Mouse (Mus musculus): ENCODE measurements around the gene Vash2. TPM values are rescaled to one million over a fixed set of nuclear protein-coding genes. Genes with fewer than 3 reads are reported as not detected.
"Not testable (repeated sequence)": the region's sequence is repeated elsewhere in the genome, so short reads cannot be mapped to it uniquely, and the experiment has no call there.

Vash2 gene
- total RNA-seq (2014; fragmentation: Nextera tagmentation) (not detected in 2 replicates), total RNA-seq (2017) (not detected in 2 replicates)

- peak; percentile 74 for ATAC-seq (replicated peaks; ENCODE audit: low FRiP score, low TSS enrichment, poor library complexity, severe bottlenecking)
Measured at GRCm38 (mm10) chr1:190979100-190979563, at the start of gene Vash2. TSS of gene Vash2 (minus strand) at chr1:190979296.

- peak; percentile 95 for ATAC-seq (replicated peaks; ENCODE audit: low FRiP score, low TSS enrichment, poor library complexity, severe bottlenecking)
Measured at GRCm38 (mm10) chr1:191026021-191026713, 47.1 kb upstream of the Vash2 start, which contains the start of gene Flvcr1. TSS of gene Flvcr1 (minus strand) at chr1:191026158.

- peak; percentile 47 for ATAC-seq (replicated peaks; ENCODE audit: low FRiP score, low TSS enrichment, poor library complexity, severe bottlenecking)
Measured at GRCm38 (mm10) chr1:191025016-191026012, 46.2 kb upstream of the Vash2 start.

- not testable (repeated sequence) for ATAC-seq (replicated peaks; ENCODE audit: low FRiP score, low TSS enrichment, poor library complexity, severe bottlenecking)
Measured at GRCm38 (mm10) chr1:191023806-191024205, 44.7 kb upstream of the Vash2 start.

- no peak for ATAC-seq (replicated peaks; ENCODE audit: low FRiP score, low TSS enrichment, poor library complexity, severe bottlenecking)
Measured at GRCm38 (mm10) chr1:191023140-191023539, 44.0 kb upstream of the Vash2 start.

- ATAC-seq (replicated peaks; ENCODE audit: low FRiP score, low TSS enrichment, poor library complexity, severe bottlenecking), result no peak
Measured at GRCm38 (mm10) chr1:191021016-191021415, 41.9 kb upstream of the Vash2 start.

GRCm38 (mm10) chr1:191020217-191020924 lies 41.3 kb upstream of the Vash2 start:
- no peak for ATAC-seq (replicated peaks; ENCODE audit: low FRiP score, low TSS enrichment, poor library complexity, severe bottlenecking)

- no peak for ATAC-seq (replicated peaks; ENCODE audit: low FRiP score, low TSS enrichment, poor library complexity, severe bottlenecking)
Measured at GRCm38 (mm10) chr1:191019803-191020202, 40.7 kb upstream of the Vash2 start.

- ATAC-seq (replicated peaks; ENCODE audit: low FRiP score, low TSS enrichment, poor library complexity, severe bottlenecking), result no peak
Measured at GRCm38 (mm10) chr1:191014271-191014670, 35.2 kb upstream of the Vash2 start.

- ATAC-seq (replicated peaks; ENCODE audit: low FRiP score, low TSS enrichment, poor library complexity, severe bottlenecking), result no peak
Measured at GRCm38 (mm10) chr1:191008707-191009106, 29.6 kb upstream of the Vash2 start.

- peak; percentile 74; the same call in 1 of the 2 replicates for ATAC-seq (replicated peaks; ENCODE audit: low FRiP score, low TSS enrichment, poor library complexity, severe bottlenecking)
Measured at GRCm38 (mm10) chr1:191002201-191002600, 23.1 kb upstream of the Vash2 start.

- no peak for ATAC-seq (replicated peaks; ENCODE audit: low FRiP score, low TSS enrichment, poor library complexity, severe bottlenecking)
Measured at GRCm38 (mm10) chr1:191000686-191001085, 21.6 kb upstream of the Vash2 start.

GRCm38 (mm10) chr1:190998027-190998426 lies 18.9 kb upstream of the Vash2 start:
- ATAC-seq (replicated peaks; ENCODE audit: low FRiP score, low TSS enrichment, poor library complexity, severe bottlenecking), result no peak

GRCm38 (mm10) chr1:190996346-190996877 lies 17.3 kb upstream of the Vash2 start:
- ATAC-seq (replicated peaks; ENCODE audit: low FRiP score, low TSS enrichment, poor library complexity, severe bottlenecking), result no peak

- no peak for ATAC-seq (replicated peaks; ENCODE audit: low FRiP score, low TSS enrichment, poor library complexity, severe bottlenecking)
Measured at GRCm38 (mm10) chr1:190995548-190995947, 16.5 kb upstream of the Vash2 start.

GRCm38 (mm10) chr1:190989437-190990082 lies 10.5 kb upstream of the Vash2 start:
- ATAC-seq (replicated peaks; ENCODE audit: low FRiP score, low TSS enrichment, poor library complexity, severe bottlenecking), result 0 out of 2 replicates have a peak, but pooled peaks have one; percentile 55

- ATAC-seq (replicated peaks; ENCODE audit: low FRiP score, low TSS enrichment, poor library complexity, severe bottlenecking), result no peak
Measured at GRCm38 (mm10) chr1:190981412-190981811, 2.3 kb upstream of the Vash2 start.

- no peak for ATAC-seq (replicated peaks; ENCODE audit: low FRiP score, low TSS enrichment, poor library complexity, severe bottlenecking)
Measured at GRCm38 (mm10) chr1:190980470-190980869, 1.4 kb upstream of the Vash2 start.

All from megakaryocyte-erythroid progenitor cell, adult 5-6 weeks (primary cell).